Mouse (Mus musculus) midbrain, embryonic 15.5 days (tissue): Measurements from ENCODE around the gene Usp43. TPM values are rescaled to one million over a fixed set of nuclear protein-coding genes. Genes with fewer than 3 reads are reported as not detected.
A peak's percentile ranks its signal among the peaks of the same experiment; 100 is the strongest.

Experiments
- ATAC-seq: fragments of 200-750 bp; cut with Nextera tagmentation; replicated peaks from 2 replicates; pipeline ENCODE4 v1.8.0; 2017; ENCODE audit warnings: moderate TSS enrichment
- H3K27ac ChIP-seq: fragments of 300-500 bp; sonication (generic); 2 replicates; pipeline ENCODE4 v1.5.1; 2015; ENCODE audit warnings: mild to moderate bottlenecking, inconsistent platforms
- H3K27me3 ChIP-seq: fragments of 300-500 bp; sonication (generic); replicated peaks from 2 replicates; pipeline ENCODE4 v1.6.1; 2015; ENCODE audit warnings: inconsistent platforms
- H3K36me3 ChIP-seq: fragments of 300-500 bp; sonication (generic); replicated peaks from 2 replicates; pipeline ENCODE4 v1.6.1; 2015; ENCODE audit warnings: inconsistent platforms
- H3K4me1 ChIP-seq: fragments of 300-500 bp; sonication (generic); 2 replicates; pipeline ENCODE4 v1.6.1; 2015; ENCODE audit warnings: inconsistent platforms
- H3K4me2 ChIP-seq: fragments of 300-500 bp; sonication (generic); 2 replicates; pipeline ENCODE4 v1.6.1; 2015; ENCODE audit warnings: inconsistent platforms, mild to moderate bottlenecking, moderate library complexity
- H3K4me3 ChIP-seq: fragments of 300-500 bp; sonication (generic); 2 replicates; pipeline ENCODE4 v1.5.1; 2015; ENCODE audit warnings: mild to moderate bottlenecking, inconsistent platforms
- H3K9ac ChIP-seq: fragments of 300-500 bp; sonication (generic); 2 replicates; pipeline ENCODE4 v1.6.1; 2015; ENCODE audit warnings: mild to moderate bottlenecking, inconsistent platforms
- H3K9me3 ChIP-seq: fragments of 300-500 bp; sonication (generic); 2 replicates; pipeline ENCODE4 v1.6.1; 2016; ENCODE audit warnings: inconsistent platforms
- WGBS: fragments of 180-500 bp; shearing (Covaris S2); methylation state at CpG from one replicate; pipeline ENCODE4 v1.1.7; 2015; ENCODE audit warnings: mixed read lengths; 5-methylcytosine and 5-hydroxymethylcytosine counted together
- polyA plus RNA-seq: library from polyadenylated mRNA; unstranded; fragments of >200 nt; fragmentation: Nextera tagmentation; extraction: Ambion mirVana; gene quantifications from 2 replicates; pipeline ENCODE4 v1.2.1, GENCODE M21; 2015

Gene Usp43
- polyA plus RNA-seq, 1 experiment from 2014 or later = 0.31 TPM

GRCm38 (mm10) chr11:67831820-67832219, 90.1 kb downstream of the Usp43 start:
- Histone ChIP-seq H3K4me1 (no peaks in the 10 kb centered on the region), H3K4me3 (no peak overlapping the region), H3K27me3 (no peaks in the 10 kb centered on the region), H3K9ac (no peak overlapping the region), H3K27ac (no peak overlapping the region), H3K36me3 (no peaks in the 10 kb centered on the region), H3K4me2 (no peak overlapping the region), H3K9me3 (no peaks in the 10 kb centered on the region)
- WGBS = 74% methylated on average over 5 of the region's 5 CpGs
- ATAC-seq = no peak

- 85% methylated on average over 6 of the region's 6 CpGs for WGBS
- Histone ChIP-seq H3K4me2 (no peak overlapping the region), H3K4me3 (no peak overlapping the region), H3K9me3 (no peaks in the 10 kb centered on the region), H3K27ac (no peak overlapping the region), H3K4me1 (no peaks in the 10 kb centered on the region), H3K36me3 (no peaks in the 10 kb centered on the region), H3K9ac (no peak overlapping the region), H3K27me3 (no peaks in the 10 kb centered on the region)
- ATAC-seq = no peak
Measured at GRCm38 (mm10) chr11:67829530-67829929, 92.4 kb downstream of the Usp43 start.

GRCm38 (mm10) chr11:67828360-67829059, 93.4 kb downstream of the Usp43 start:
- 53% methylated on average over 12 of the region's 12 CpGs for WGBS
- no peak overlapping the region for H3K9ac ChIP-seq
- H3K36me3 ChIP-seq = no peaks in the 10 kb centered on the region
- no peaks in the 10 kb centered on the region for H3K27me3 ChIP-seq
- no peaks in the 10 kb centered on the region for H3K9me3 ChIP-seq
- no peak overlapping the region for H3K4me2 ChIP-seq
- no peak overlapping the region for H3K4me3 ChIP-seq
- H3K4me1 ChIP-seq = no peaks in the 10 kb centered on the region
- no peak overlapping the region for H3K27ac ChIP-seq
- no peak for ATAC-seq

DNA sequence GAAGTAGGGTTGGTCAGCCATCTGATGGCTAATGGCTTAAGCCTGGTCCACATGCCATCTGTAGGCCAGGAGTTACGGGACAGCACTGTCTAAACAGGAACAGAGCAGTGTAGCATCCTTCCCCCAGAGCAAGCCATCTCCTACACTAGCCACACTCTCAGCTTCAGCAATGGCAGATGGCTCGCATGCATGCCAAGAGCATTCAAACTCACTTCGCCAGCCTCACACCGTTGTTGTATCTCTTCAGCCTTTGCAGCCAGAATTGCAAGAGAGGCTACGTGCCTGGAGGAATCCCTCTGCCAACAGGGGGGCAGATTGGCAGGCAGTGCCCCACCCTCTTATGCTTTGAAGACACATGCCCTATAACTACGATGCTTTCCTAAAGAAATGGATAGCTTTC, 100.4 kb downstream of the Usp43 start:
- no peak overlapping the region for H3K27ac ChIP-seq

GRCm38 (mm10) chr11:67820221-67820620, 101.7 kb downstream of the Usp43 start:
- H3K27ac ChIP-seq = no peak overlapping the region
- H3K36me3 ChIP-seq = no peaks in the 10 kb centered on the region
- H3K4me1 ChIP-seq = peaks cover 3% of the 10 kb centered on the region; the same call in 1 of the 2 replicates
- 23% methylated on average over 4 of the region's 4 CpGs for WGBS
- no peak overlapping the region for H3K9ac ChIP-seq
- no peaks in the 10 kb centered on the region for H3K27me3 ChIP-seq
- no peak for ATAC-seq
- H3K4me2 ChIP-seq = no peak overlapping the region
- H3K9me3 ChIP-seq = no peaks in the 10 kb centered on the region
- H3K4me3 ChIP-seq = no peak overlapping the region

More for the DNA sequence above, 100.4 kb downstream of the Usp43 start:
- Histone ChIP-seq H3K27me3 (no peaks in the 10 kb centered on the region), H3K9me3 (no peaks in the 10 kb centered on the region), H3K4me1 (peaks cover 3% of the 10 kb centered on the region; the same call in 1 of the 2 replicates), H3K36me3 (no peaks in the 10 kb centered on the region), H3K9ac (no peak overlapping the region), H3K4me2 (no peak overlapping the region), H3K4me3 (no peak overlapping the region)
- ATAC-seq = no peak
- 85% methylated on average over 6 of the region's 6 CpGs for WGBS

DNA sequence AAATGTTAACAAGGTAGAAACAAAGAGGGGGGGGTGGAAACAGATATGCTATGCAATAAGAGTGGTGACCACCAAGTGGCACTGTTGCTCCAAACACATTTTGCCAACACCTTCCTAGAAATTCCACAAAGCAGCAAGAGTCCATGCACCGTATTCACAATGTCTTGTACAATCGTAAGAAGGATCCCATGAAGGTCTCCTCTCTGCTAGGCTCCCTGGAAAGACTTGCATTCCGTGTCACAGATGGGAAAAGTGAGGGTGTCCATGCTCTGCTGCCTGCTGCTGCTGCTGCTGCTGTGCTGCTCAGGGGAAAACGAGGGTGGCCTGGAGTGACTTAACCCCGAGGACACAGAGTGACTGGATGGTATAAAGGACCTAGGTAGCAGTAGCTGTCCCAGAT, 102.3 kb downstream of the Usp43 start:
- H3K27me3 ChIP-seq = no peaks in the 10 kb centered on the region
- peak overlapping the region; percentile 41 for H3K4me2 ChIP-seq
- H3K4me1 ChIP-seq = peaks cover 3% of the 10 kb centered on the region; the same call in 1 of the 2 replicates
- no peak overlapping the region for H3K4me3 ChIP-seq
- ATAC-seq = no peak
- H3K9ac ChIP-seq = no peak overlapping the region
- no peak overlapping the region for H3K27ac ChIP-seq
- H3K36me3 ChIP-seq = no peaks in the 10 kb centered on the region
- no peaks in the 10 kb centered on the region for H3K9me3 ChIP-seq
- 13% methylated on average over 5 of the region's 5 CpGs for WGBS

DNA sequence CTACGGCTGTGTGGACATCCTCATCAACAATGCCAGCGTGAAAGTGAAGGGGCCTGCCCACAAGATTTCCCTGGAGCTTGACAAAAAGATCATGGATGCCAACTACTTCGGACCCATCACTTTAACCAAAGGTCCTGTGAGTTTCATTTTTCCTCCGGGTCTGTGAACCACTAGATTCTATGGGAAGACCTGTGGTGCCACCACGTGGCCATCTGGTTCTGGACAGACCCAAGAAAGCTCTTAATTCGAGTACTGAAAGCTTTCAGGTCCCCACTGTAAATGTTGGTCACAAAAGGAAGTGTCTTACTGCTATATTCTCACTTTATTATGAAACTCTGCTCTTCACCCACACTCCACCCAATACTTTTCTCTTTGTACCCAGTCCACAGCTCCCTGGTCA, 110.4 kb downstream of the Usp43 start:
- no peaks in the 10 kb centered on the region for H3K27me3 ChIP-seq
- no peaks in the 10 kb centered on the region for H3K9me3 ChIP-seq
- H3K9ac ChIP-seq = no peak overlapping the region
- no peak overlapping the region for H3K4me3 ChIP-seq
- no peaks in the 10 kb centered on the region for H3K4me1 ChIP-seq
- H3K27ac ChIP-seq = no peak overlapping the region
- no peak overlapping the region for H3K4me2 ChIP-seq
- ATAC-seq = no peak
- WGBS = 81% methylated on average over 6 of the region's 6 CpGs
- H3K36me3 ChIP-seq = no peaks in the 10 kb centered on the region

GRCm38 (mm10) chr11:67808051-67808450, 113.9 kb downstream of the Usp43 start:
- no peak overlapping the region for H3K9ac ChIP-seq
- H3K4me2 ChIP-seq = no peak overlapping the region
- no peaks in the 10 kb centered on the region for H3K9me3 ChIP-seq
- 82% methylated on average over 5 of the region's 5 CpGs for WGBS
- H3K36me3 ChIP-seq = no peaks in the 10 kb centered on the region
- H3K27ac ChIP-seq = no peak overlapping the region
- H3K4me3 ChIP-seq = no peak overlapping the region
- H3K4me1 ChIP-seq = no peaks in the 10 kb centered on the region
- ATAC-seq = no peak
- H3K27me3 ChIP-seq = no peaks in the 10 kb centered on the region

DNA sequence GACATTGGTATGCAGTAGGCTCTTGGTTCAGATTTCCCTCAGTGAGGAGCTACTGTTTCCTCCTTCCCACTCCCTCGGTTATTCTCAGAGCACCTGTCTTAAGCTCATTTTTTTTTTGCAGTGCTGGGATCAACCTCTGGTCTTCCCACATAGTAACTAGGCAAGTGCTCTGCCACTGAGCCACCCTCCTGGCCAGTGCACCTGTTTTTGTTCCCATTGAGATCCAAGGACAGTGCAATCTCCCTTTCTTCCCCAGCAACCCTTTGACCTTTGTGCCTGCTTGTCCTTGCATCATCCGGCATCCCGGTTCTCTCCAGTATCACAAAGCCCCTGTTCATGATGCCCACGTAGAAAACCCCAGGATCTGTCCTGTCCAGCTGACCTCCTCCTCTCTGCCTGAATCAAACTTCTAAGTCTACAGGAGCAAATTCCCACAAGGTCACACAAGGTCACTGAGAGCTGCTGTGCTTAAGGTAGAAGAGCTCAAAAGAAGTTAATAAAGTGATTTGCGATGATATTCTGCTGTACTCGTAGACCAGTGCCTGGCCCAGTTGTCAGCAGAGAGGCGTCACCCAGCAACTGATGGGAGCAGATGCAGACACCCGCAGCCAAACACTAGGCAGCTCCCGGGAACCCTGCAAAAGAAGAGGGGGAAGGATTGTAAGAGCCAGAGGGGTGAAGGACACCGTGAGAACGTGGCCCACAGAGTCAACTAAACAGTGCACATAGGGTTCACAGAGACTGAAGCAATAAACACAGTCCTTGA, 114.9 kb downstream of the Usp43 start:
- H3K4me3 ChIP-seq = no peak overlapping the region
- no peak overlapping the region for H3K4me2 ChIP-seq
- no peaks in the 10 kb centered on the region for H3K36me3 ChIP-seq
- H3K4me1 ChIP-seq = no peaks in the 10 kb centered on the region
- H3K27ac ChIP-seq = no peak overlapping the region
- H3K27me3 ChIP-seq = no peaks in the 10 kb centered on the region
- H3K9ac ChIP-seq = no peak overlapping the region
- no peak for ATAC-seq
- WGBS = 88% methylated on average over 11 of the region's 11 CpGs
- H3K9me3 ChIP-seq = no peaks in the 10 kb centered on the region

DNA sequence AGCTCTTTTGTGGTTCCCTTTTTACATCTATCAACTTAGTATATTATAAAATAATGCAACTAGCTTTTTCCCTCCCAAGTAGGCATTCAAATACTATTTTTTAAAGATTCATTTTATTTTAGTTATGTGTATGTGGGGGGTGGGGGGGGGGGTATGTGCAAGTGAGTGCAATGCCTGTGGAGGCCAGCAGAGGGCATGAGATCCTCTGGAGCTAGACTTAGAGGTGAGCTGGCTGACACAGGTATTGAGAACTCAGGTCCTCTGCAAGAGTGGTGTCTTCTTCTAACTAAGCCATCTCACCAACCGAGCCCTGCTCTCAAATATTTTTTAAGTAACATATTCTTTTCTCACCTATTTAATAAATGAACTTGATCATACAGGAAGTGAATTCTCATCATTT, 116.4 kb downstream of the Usp43 start:
- H3K36me3 ChIP-seq = no peaks in the 10 kb centered on the region
- H3K9me3 ChIP-seq = no peaks in the 10 kb centered on the region
- no peaks in the 10 kb centered on the region for H3K27me3 ChIP-seq
- ATAC-seq = no peak
- H3K9ac ChIP-seq = no peak overlapping the region
- 98% methylated on average over 1 of the region's 1 CpGs for WGBS
- no peak overlapping the region for H3K27ac ChIP-seq
- H3K4me1 ChIP-seq = no peaks in the 10 kb centered on the region
- H3K4me2 ChIP-seq = no peak overlapping the region
- H3K4me3 ChIP-seq = no peak overlapping the region
